Mouse (Mus musculus): Measurements from ENCODE around the gene Bcl2l1. TPM values are rescaled to one million over a fixed set of nuclear protein-coding genes. Genes with fewer than 3 reads are reported as not detected.

Bcl2l1 gene
- polyA plus RNA-seq (2016; fragmentation: Nextera tagmentation; extraction: Ambion mirVana), result 90.1 and 103 TPM in 2 replicates

DNA sequence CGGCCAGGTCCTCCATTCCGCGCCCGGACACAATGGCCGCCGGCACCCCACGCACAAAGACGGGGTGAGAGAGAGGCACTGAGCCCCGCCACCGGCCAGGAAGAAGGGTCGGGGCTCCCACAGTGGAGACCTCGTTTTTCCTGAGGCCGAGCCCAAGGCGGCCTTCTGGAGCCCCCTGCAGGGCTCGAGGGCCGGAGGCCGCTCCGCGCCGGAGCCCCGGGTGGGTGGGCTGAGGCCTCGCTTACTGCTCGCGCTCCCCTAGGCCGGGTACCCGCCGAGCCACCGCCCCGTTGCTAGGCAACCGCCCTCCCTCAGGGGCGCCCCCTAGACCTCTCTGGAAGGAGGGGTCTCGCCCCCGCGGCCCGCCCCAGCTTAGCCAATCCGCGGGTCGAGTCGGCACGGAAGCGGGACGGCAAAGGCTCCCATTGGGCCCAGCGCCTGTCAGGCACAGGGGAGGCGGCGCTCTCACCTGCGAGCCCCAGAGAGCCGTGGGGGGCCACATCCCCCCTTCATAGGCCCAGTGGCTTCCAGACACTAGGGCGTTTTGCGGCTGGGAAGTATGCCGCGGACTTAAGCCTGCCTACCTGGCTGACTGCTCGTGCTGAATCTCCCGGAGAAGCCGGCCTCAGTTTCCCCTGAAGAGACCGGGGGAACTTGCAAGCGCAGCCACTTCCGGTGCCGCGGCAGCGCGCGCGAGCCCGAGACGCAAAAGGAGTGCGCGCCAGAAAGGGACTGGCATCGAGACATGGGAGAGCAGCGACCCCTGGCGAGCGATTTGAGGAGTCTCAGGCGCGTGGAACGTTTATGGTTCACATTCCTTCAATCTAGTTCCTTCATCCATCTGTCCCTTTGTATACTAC, at the start of gene Bcl2l1:
Gene Bcl2l1, minus strand, starts transcription at position 710 of the 860 bp plus-strand sequence.
- peak within 1 kb of the TSS; percentile 82 for H3K4me3 ChIP-seq
- peaks cover 39% of the 10 kb centered on the region for H3K4me1 ChIP-seq
- peak within 1 kb of the TSS; percentile 99 for H3K27ac ChIP-seq
- peaks cover 25% of the 10 kb centered on the region for H3K36me3 ChIP-seq
- H3K9me3 ChIP-seq (replicated peaks), result no peaks in the 10 kb centered on the region
- WGBS, result under 1% methylated on average over 74 of the region's 74 CpGs
- peak; percentile 99 for DNase-seq (ENCODE audit: low spot score)
- H3K27me3 ChIP-seq (ENCODE audit: low read depth, poor library complexity, severe bottlenecking), result no peaks in the 10 kb centered on the region

DNA sequence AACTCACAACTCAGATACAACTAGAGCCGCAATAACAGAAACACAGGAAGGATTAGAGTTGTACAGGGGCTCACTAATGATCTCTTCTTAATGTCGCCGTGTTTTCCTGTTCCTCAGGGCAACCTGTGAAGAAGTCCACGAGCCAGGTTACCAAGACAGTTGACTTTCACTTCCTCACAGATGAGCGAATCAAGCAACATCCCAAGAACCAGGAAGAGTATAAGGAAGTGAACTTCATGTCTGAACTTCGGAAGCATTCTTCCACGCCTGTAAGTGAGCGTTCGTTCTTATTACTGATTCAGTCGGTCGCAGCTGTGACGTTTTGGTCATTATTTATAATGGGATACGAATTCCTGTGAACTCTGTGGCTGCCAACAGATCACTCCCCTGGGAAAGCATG, 49.4 kb upstream of the Bcl2l1 start:
- H3K4me1 ChIP-seq, result no peaks in the 10 kb centered on the region
- no peak overlapping the region for H3K27ac ChIP-seq
- no peak overlapping the region for H3K4me3 ChIP-seq
- peaks cover 97% of the 10 kb centered on the region for H3K36me3 ChIP-seq
- no peaks in the 10 kb centered on the region for H3K27me3 ChIP-seq (ENCODE audit: low read depth, poor library complexity, severe bottlenecking)
- H3K9me3 ChIP-seq (replicated peaks), result no peaks in the 10 kb centered on the region
- DNase-seq (ENCODE audit: low spot score), result no peak
- WGBS, result 95% methylated on average over 13 of the region's 13 CpGs

DNA sequence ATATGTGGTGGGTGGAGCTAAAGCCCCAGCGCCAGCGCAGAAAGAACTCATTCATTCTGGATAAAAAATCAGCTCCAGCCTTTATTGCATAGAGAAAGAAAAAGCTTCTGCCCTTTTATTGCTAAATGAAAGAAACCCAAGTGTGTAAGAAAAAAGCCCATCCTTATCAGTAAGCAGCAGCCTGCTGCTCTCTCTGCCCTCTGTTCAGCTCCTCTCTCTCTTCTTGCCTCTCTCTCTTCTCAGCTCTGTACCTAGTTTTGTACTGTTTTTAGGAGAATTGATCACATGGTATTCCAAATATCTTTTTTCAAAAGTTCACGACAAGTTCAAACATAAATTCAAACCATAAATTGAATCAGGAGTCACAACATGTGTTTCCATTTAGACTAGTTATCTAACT, 46.7 kb upstream of the Bcl2l1 start:
- Histone ChIP-seq H3K36me3 (peaks cover 97% of the 10 kb centered on the region), H3K27ac (no peak overlapping the region), H3K27me3 (ENCODE audit: low read depth, poor library complexity, severe bottlenecking) (no peaks in the 10 kb centered on the region), H3K4me1 (no peaks in the 10 kb centered on the region), H3K4me3 (no peak overlapping the region), H3K9me3 (replicated peaks) (no peaks in the 10 kb centered on the region)
- 89% methylated on average over 3 of the region's 3 CpGs for WGBS
- DNase-seq (ENCODE audit: low spot score), result no peak

DNA sequence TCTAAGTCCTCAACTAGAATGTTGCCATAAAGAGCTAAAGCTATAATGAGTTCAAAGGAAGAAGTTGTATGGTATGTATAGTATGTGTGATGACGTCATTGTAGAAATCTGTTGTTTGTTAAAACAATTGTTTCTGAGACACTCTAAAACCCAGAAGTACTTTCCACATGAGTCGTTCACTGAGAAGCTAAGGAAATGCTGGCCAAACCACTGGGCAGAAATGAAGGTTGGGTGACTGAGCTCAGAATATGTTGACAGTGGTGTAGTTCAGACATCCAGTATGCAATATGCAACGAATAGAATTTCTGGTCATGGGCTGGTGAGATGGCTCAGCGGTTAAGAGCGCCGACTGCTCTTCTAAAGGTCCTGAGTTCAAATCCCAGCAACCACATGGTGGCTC, 31.8 kb upstream of the Bcl2l1 start:
- H3K36me3 ChIP-seq, result peaks cover 99% of the 10 kb centered on the region
- H3K27ac ChIP-seq, result no peak overlapping the region
- H3K4me1 ChIP-seq, result no peaks in the 10 kb centered on the region
- WGBS, result 96% methylated on average over 6 of the region's 6 CpGs
- DNase-seq (ENCODE audit: low spot score), result no peak
- H3K9me3 ChIP-seq (replicated peaks), result no peaks in the 10 kb centered on the region
- no peaks in the 10 kb centered on the region for H3K27me3 ChIP-seq (ENCODE audit: low read depth, poor library complexity, severe bottlenecking)
- no peak overlapping the region for H3K4me3 ChIP-seq

DNA sequence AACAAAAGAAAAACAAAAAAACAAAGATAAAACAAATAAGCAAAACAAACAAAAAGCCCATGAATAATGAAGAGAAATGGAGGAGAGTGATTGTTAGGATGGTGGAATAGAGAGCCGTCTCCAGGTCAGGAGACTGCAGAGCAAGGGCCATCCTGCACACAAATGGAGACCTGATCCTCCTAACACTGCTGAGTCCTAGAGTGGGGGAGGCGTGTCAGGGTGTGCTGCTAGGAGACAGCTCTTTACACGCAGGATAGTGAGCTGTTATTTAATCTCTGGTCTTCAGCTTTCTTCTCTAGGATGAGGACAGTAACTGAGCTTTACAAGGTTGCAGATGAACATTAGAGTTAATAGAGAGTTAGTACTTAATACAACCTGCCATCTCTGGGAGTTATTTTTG, 31.1 kb upstream of the Bcl2l1 start:
- 87% methylated on average over 3 of the region's 3 CpGs for WGBS
- H3K9me3 ChIP-seq (replicated peaks), result no peaks in the 10 kb centered on the region
- peaks cover 99% of the 10 kb centered on the region for H3K36me3 ChIP-seq
- H3K4me3 ChIP-seq, result no peak overlapping the region
- H3K27ac ChIP-seq, result no peak overlapping the region
- DNase-seq (ENCODE audit: low spot score), result no peak
- H3K4me1 ChIP-seq, result no peaks in the 10 kb centered on the region
- no peaks in the 10 kb centered on the region for H3K27me3 ChIP-seq (ENCODE audit: low read depth, poor library complexity, severe bottlenecking)

DNA sequence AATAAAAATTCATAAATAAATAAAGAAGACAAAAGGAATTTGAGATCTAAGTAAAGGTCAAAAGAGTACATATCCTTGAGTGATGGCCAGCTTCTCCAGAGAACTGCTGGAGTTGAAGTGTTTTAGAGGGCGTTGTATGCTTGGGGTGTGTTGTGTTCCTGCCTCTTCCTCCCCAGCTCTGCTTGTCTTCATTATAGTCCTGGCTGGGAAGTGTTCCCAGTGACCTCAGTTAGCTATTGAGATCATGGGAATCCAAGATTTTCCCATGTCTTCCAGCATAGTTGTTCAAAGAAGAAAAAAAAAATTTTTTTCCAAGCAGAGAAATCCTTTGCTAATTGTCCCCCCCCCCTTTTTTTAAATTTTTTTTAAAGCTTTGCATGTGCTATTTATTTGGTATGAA, 30.4 kb upstream of the Bcl2l1 start:
- Histone ChIP-seq H3K4me3 (no peak overlapping the region), H3K9me3 (replicated peaks) (no peaks in the 10 kb centered on the region), H3K4me1 (no peaks in the 10 kb centered on the region), H3K27me3 (ENCODE audit: low read depth, poor library complexity, severe bottlenecking) (no peaks in the 10 kb centered on the region), H3K36me3 (peaks cover 99% of the 10 kb centered on the region), H3K27ac (no peak overlapping the region)
- no peak for DNase-seq (ENCODE audit: low spot score)
- 93% methylated on average over 1 of the region's 1 CpGs for whole genome bisulfite sequencing

DNA sequence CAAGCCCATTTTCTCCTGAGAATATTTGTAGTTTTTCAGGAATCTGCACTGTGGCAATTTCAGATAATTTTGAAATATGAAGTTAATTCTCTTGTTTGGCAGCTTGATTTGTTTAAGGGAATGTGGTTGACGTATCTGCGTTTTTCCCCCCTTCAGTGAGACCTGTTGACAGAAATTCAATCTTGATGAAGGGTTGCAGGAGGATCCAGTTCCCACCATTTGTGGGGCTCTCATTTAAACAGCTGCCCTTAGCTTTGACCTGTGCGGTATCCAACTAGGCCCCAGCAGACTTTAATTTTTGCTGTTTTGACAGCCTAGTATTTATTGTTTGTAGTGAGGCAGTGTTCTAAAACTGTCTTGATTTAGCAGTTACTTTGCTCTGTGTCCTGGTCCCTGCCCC, 28.0 kb upstream of the Bcl2l1 start:
- no peaks in the 10 kb centered on the region for H3K9me3 ChIP-seq (replicated peaks)
- 82% methylated on average over 3 of the region's 3 CpGs for WGBS
- no peak for DNase-seq (ENCODE audit: low spot score)
- peaks cover 99% of the 10 kb centered on the region for H3K36me3 ChIP-seq
- no peaks in the 10 kb centered on the region for H3K4me1 ChIP-seq
- no peaks in the 10 kb centered on the region for H3K27me3 ChIP-seq (ENCODE audit: low read depth, poor library complexity, severe bottlenecking)
- H3K4me3 ChIP-seq, result no peak overlapping the region
- no peak overlapping the region for H3K27ac ChIP-seq

DNA sequence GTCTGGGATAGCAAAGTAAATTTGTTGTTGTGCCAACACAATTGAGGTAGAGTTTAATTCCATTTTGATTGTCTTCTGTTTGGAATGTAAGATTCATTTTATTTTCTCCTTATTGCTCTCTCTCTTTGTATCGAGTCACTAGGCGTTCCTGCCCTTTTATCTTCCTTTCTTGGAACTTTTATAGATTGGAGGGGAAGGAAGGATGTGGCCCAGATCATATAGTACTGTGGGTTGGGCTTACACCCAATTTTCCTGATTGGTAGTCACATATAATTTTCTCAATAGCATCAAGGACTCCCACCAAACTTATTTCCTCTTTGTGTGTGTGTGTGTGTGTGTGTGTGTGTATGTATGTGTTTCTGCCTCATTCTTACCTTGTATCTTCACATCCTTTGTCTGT, 16.9 kb upstream of the Bcl2l1 start:
- Histone ChIP-seq H3K4me3 (peak overlapping the region; percentile 97), H3K4me1 (peaks cover 18% of the 10 kb centered on the region), H3K36me3 (peaks cover 46% of the 10 kb centered on the region), H3K27me3 (ENCODE audit: low read depth, poor library complexity, severe bottlenecking) (no peaks in the 10 kb centered on the region), H3K9me3 (replicated peaks) (no peaks in the 10 kb centered on the region), H3K27ac (peak overlapping the region; percentile 96)
- no peak for DNase-seq (ENCODE audit: low spot score)
- 9% methylated on average over 2 of the region's 2 CpGs for WGBS

DNA sequence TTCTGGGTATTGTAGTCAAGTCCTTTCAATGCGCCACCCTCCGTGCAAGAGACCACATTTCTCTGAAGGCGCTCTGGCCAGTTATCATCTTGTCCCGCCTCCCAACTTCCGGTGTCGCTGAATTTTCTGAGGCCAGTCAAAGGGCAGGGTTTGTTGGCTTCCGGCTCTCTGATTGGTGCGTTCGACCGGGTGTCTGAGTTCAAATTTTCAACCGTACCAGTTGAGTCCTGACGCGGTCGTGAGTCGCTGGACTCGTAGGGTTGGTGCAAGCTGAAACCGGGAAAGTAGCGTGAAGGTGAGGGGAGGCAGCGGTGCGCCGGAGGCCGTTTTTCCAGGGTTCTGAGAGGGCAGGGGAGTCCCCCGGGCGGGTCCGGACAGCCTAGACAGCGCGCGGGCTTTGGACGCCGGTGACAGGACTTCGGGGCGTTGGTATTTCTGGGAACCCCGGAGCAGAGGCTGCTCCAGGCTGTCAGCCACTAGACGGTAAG, 16.3 kb upstream of the Bcl2l1 start, which contains the start of gene Tpx2:
Gene Tpx2, plus strand, starts transcription at position 150 of the 488 bp plus-strand sequence.
- Histone ChIP-seq H3K4me3 (peak within 1 kb of the TSS; percentile 97), H3K36me3 (peaks cover 40% of the 10 kb centered on the region), H3K27ac (peak within 1 kb of the TSS; percentile 96), H3K27me3 (ENCODE audit: low read depth, poor library complexity, severe bottlenecking) (no peaks in the 10 kb centered on the region), H3K4me1 (peaks cover 18% of the 10 kb centered on the region), H3K9me3 (replicated peaks) (no peaks in the 10 kb centered on the region)
- DNase-seq (ENCODE audit: low spot score), result peak; percentile 98
- WGBS, result under 1% methylated on average over 34 of the region's 34 CpGs

DNA sequence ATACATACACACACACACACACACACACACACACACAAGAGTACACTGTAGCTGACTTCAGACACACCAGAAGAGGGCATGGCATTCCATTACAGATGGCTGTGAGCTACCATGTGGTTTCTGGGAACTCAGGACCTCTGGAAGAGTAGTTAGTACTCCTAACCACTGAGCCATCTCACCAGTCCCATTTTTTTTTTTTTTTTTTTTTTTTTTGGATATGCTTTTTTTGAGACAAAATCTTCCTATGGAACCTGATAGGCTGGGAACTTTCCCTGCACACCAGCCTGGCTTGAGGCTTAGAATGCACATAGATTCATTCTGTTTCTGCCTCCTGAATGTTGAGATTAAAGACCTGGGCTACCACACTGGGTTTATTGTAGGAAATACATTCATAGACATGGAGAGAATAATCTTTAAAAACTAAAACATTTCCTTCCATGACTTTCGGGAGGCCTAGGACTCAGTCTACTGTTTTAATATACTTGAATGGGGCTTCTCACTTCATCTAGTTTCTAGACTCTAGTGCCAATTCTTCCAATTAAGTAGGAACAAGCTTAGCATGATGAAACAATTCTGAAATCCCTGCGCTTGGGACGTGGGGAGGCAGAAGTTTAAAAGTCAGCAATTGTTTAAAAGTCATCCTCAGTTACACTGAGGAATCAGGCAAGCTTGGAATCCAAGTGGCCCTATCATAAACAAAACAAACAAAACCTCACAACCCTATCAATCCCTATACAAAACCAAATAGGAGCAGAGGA, 15.7 kb upstream of the Bcl2l1 start:
- WGBS, result 25% methylated on average over 3 of the region's 3 CpGs
- H3K27ac ChIP-seq, result peak overlapping the region; percentile 96

DNA sequence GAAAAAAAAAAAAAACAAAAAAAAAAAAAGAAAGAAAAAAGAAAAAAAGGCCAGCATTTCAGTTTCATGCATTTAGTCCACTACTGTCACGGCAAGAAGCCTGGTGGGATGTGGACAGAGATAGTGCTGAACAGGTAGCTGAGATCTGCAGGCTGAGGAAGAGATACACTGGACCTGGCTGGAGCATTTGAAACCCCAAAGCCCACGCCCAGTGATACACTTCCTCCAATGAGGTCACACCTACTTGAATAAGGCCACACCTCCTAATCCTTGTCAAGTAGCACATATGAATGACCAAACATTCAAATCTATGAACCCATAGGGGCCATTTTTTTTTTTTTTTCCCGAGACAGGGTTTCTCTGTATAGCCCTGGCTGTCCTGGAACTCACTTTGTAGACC, 11.2 kb upstream of the Bcl2l1 start:
- WGBS, result 74% methylated on average over 3 of the region's 3 CpGs
- H3K27me3 ChIP-seq (ENCODE audit: low read depth, poor library complexity, severe bottlenecking), result no peaks in the 10 kb centered on the region
- no peaks in the 10 kb centered on the region for H3K4me1 ChIP-seq
- H3K9me3 ChIP-seq (replicated peaks), result no peaks in the 10 kb centered on the region
- no peak overlapping the region for H3K27ac ChIP-seq
- no peak for DNase-seq (ENCODE audit: low spot score)
- no peaks in the 10 kb centered on the region for H3K36me3 ChIP-seq
- no peak overlapping the region for H3K4me3 ChIP-seq

More for the DNA sequence above, 15.7 kb upstream of the Bcl2l1 start:
- H3K9me3 ChIP-seq (replicated peaks), result no peaks in the 10 kb centered on the region
- peaks cover 18% of the 10 kb centered on the region for H3K4me1 ChIP-seq
- peaks cover 34% of the 10 kb centered on the region for H3K36me3 ChIP-seq
- H3K27me3 ChIP-seq (ENCODE audit: low read depth, poor library complexity, severe bottlenecking), result no peaks in the 10 kb centered on the region
- DNase-seq (ENCODE audit: low spot score), result no peak
- peak overlapping the region; percentile 97 for H3K4me3 ChIP-seq

DNA sequence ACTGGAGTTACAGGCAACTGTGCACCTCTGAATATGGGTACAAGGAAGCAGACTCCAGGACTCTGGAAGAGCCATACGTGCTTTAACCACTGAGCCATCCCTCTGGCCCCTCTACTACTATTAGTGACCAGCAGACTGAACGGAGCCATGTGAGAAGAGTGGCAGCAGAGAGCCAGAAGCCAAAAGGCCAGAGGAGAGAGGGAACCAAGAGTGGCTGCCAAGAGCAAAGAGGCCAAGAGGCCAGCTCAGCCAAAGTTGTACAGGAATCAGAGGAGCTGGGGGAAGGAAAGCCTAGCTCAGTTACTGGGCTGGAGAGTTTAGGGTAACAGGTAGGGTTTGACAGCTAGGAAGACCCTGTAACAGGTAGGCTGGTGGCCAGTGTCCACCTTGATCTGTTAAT, 7.7 kb upstream of the Bcl2l1 start:
- Histone ChIP-seq H3K4me3 (no peak overlapping the region), H3K9me3 (replicated peaks) (no peaks in the 10 kb centered on the region), H3K27me3 (ENCODE audit: low read depth, poor library complexity, severe bottlenecking) (no peaks in the 10 kb centered on the region), H3K4me1 (no peaks in the 10 kb centered on the region), H3K36me3 (no peaks in the 10 kb centered on the region), H3K27ac (no peak overlapping the region)
- DNase-seq (ENCODE audit: low spot score), result no peak
- 81% methylated on average over 2 of the region's 2 CpGs for WGBS
